ENCODE assay signal across 8 mouse cellular contexts in the genomic region with DNA sequence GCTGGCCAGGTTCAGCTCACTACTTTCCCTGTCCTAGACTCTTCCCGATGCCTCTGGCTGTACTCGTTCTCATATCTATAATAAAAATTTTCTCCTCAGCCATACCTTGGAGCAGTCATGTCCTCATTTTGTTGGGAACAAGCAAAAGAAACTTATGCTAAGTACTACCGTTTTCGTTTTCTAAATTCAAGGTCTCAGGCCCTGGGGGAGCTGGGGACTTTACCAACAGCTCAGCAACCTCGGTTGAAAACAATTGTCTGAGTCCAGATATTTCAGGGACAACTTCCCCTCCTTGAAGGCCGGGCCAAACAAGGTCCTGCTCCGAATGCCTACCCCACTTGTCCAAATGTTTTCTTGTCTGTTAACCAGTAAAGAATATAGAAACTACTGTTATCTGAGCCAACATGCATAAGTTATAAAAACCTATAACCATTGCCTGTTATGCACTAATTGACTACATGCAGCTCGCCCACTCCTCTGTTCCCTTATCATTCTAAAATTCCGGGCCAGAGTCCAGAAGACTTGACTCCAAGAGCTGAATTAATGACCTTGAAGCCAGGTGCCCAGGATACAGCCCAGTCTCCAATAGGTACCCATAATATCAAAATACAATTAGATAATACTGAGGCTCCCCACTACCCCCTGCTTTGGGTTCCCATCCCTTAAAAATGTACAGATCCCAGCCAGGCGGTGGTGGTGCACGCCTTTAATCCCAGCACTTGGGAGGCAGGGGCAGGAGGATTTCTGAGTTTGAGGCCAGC. TPM values are rescaled to one million over a fixed set of nuclear protein-coding genes. Genes with fewer than 3 reads are reported as not detected.
DNase-seq lines count a peak whose midpoint lies in the region; ATAC-seq and TF ChIP-seq lines count a peak whose summit lies in the region.

No protein-coding gene starts in this region.

- TF ChIP-seq POLR2A in limb, embryonic 14.5 days (IDR thresholded peaks at IDR 0.05; ENCODE audit: borderline replicate concordance, extremely low read depth, insufficient read depth, insufficient read length): no peak

- 47% methylated on average over 11 of the region's 11 CpGs for WGBS in heart, embryonic 15.5 days
- WGBS in embryonic facial prominence, embryonic 12.5 days: 77% methylated on average over 11 of the region's 11 CpGs
- WGBS in limb, embryonic 14.5 days: 78% methylated on average over 11 of the region's 11 CpGs

- no peak for ATAC-seq in heart, embryonic 15.5 days (replicated peaks; ENCODE audit: insufficient number of reproducible peaks, insufficient read depth, low FRiP score, low read depth)
- 0 out of 2 replicates have a peak, but pooled peaks have one; percentile 4 for ATAC-seq in embryonic facial prominence, embryonic 12.5 days (ENCODE audit: insufficient number of reproducible peaks, insufficient read depth, low FRiP score, low TSS enrichment)
- ATAC-seq in limb, embryonic 14.5 days (ENCODE audit: low FRiP score, low read depth): no peak

- H3K4me1 ChIP-seq in heart, embryonic 15.5 days (replicated peaks): peaks cover 42% of the 10 kb centered on the region
- peaks cover 14% of the 10 kb centered on the region; the same call in 1 of the 2 replicates for H3K4me1 ChIP-seq in embryonic facial prominence, embryonic 12.5 days
- peaks cover 6% of the 10 kb centered on the region; the same call in 1 of the 2 replicates for H3K4me1 ChIP-seq in limb, embryonic 14.5 days (ENCODE audit: control insufficient read depth, insufficient read depth, low read length)

- no peak for DNase-seq in heart, postnatal 10 days
- DNase-seq in A20 (ENCODE audit: low read depth, low spot score): peak; percentile 88
- no peak for DNase-seq in limb, embryonic 14.5 days (ENCODE audit: low spot score)
- no peak for DNase-seq in adrenal gland, adult 2 months
- DNase-seq in thymus, postnatal 10 days (ENCODE audit: low spot score in 2 of 2): no peak
- DNase-seq in frontal cortex, postnatal 36 days (ENCODE audit: low spot score in 2 of 2): no peak

- peak overlapping the region; percentile 25; the same call in 1 of the 2 replicates for H3K9ac ChIP-seq in heart, embryonic 15.5 days
- no peak overlapping the region for H3K9ac ChIP-seq in embryonic facial prominence, embryonic 12.5 days
- H3K9ac ChIP-seq in limb, embryonic 14.5 days (ENCODE audit: low read depth, low read length, severe bottlenecking): no peak overlapping the region

- peak overlapping the region; percentile 94; the same call in 1 of the 2 replicates for H3K4me3 ChIP-seq in heart, embryonic 15.5 days
- no peak overlapping the region for H3K4me3 ChIP-seq in embryonic facial prominence, embryonic 12.5 days
- peak overlapping the region; percentile 84 for H3K4me3 ChIP-seq in limb, embryonic 14.5 days (replicated peaks; ENCODE audit: low read length)

- intact Hi-C loops in heart, postnatal 10 days (cut with DNase I): loop anchor here (2.0 kb wide), 1 partner anchor 73 kb away; no protein-coding TSS in a partner anchor

- peak overlapping the region; percentile 70 for H3K4me2 ChIP-seq in heart, embryonic 15.5 days
- H3K4me2 ChIP-seq in embryonic facial prominence, embryonic 12.5 days (replicated peaks): no peak overlapping the region
- peak overlapping the region; percentile 52 for H3K4me2 ChIP-seq in limb, embryonic 14.5 days (replicated peaks; ENCODE audit: low read depth, low read length, severe bottlenecking)

- H3K36me3 ChIP-seq in heart, embryonic 15.5 days: no peaks in the 10 kb centered on the region
- no peaks in the 10 kb centered on the region for H3K36me3 ChIP-seq in embryonic facial prominence, embryonic 12.5 days
- H3K36me3 ChIP-seq in limb, embryonic 14.5 days (ENCODE audit: control insufficient read depth, insufficient read depth, low read length): peaks cover 2% of the 10 kb centered on the region; the same call in 1 of the 2 replicates

- H3K27ac ChIP-seq in heart, embryonic 15.5 days: peak overlapping the region; percentile 99
- no peak overlapping the region for H3K27ac ChIP-seq in embryonic facial prominence, embryonic 12.5 days
- H3K27ac ChIP-seq in limb, embryonic 14.5 days (replicated peaks; ENCODE audit: low read depth, low read length): 0 out of 2 replicates have a peak overlapping the region, but pooled peaks have one; percentile 99

- H3K27me3 ChIP-seq in heart, embryonic 15.5 days: no peaks in the 10 kb centered on the region
- H3K27me3 ChIP-seq in embryonic facial prominence, embryonic 12.5 days: no peaks in the 10 kb centered on the region
- no peaks in the 10 kb centered on the region for H3K27me3 ChIP-seq in limb, embryonic 14.5 days (ENCODE audit: control insufficient read depth, insufficient read depth, low read length)

- peaks cover 3% of the 10 kb centered on the region; the same call in 1 of the 2 replicates for H3K9me3 ChIP-seq in heart, embryonic 15.5 days (replicated peaks)
- no peaks in the 10 kb centered on the region for H3K9me3 ChIP-seq in embryonic facial prominence, embryonic 12.5 days
- 0 out of 2 replicates have a peak, but pooled peaks cover 5% of the 10 kb centered on the region for H3K9me3 ChIP-seq in limb, embryonic 14.5 days (ENCODE audit: control insufficient read depth, low read length)

RNA-seq across cellular contexts. Expression of a gene that starts 0.9 kb away (rescaled TPM):
- polyA plus RNA-seq in heart, embryonic 15.5 days (2015; fragmentation: Nextera tagmentation; extraction: Ambion mirVana): 54.8 and 57.1 TPM in 2 replicates
- 100 to 1,000 TPM; 327 to 358 TPM for total RNA-seq in heart, postnatal 10 days (2021)
- 26.1 and 27.0 TPM in 2 replicates for polyA plus RNA-seq in embryonic facial prominence, embryonic 12.5 days (2016; fragmentation: Nextera tagmentation; extraction: Ambion mirVana)
- polyA plus RNA-seq in limb, embryonic 14.5 days (2012; rRNA removed): 99.5 and 114 TPM in 2 replicates
- 40.5 and 43.4 TPM in 2 replicates for polyA plus RNA-seq in limb, embryonic 14.5 days (2014; fragmentation: Nextera tagmentation; extraction: Ambion mirVana)
- 100 to 1,000 TPM; 482 to 621 TPM for total RNA-seq in adrenal gland, adult 2 months (2021)
- 402 and 442 TPM in 2 replicates for polyA plus RNA-seq in adrenal gland, adult 2 months (2012; rRNA removed)

RNA-seq across cellular contexts. Expression of a gene that starts 12.3 kb away (rescaled TPM):
- 289 and 356 TPM in 2 replicates for polyA plus RNA-seq in heart, embryonic 15.5 days (2015; fragmentation: Nextera tagmentation; extraction: Ambion mirVana)
- total RNA-seq in heart, postnatal 10 days (2021): 100 to 1,000 TPM; 177 to 195 TPM
- 119 and 128 TPM in 2 replicates for polyA plus RNA-seq in embryonic facial prominence, embryonic 12.5 days (2016; fragmentation: Nextera tagmentation; extraction: Ambion mirVana)
- 76.1 and 85.2 TPM in 2 replicates for polyA plus RNA-seq in limb, embryonic 14.5 days (2012; rRNA removed)
- 126 and 133 TPM in 2 replicates for polyA plus RNA-seq in limb, embryonic 14.5 days (2014; fragmentation: Nextera tagmentation; extraction: Ambion mirVana)
- total RNA-seq in adrenal gland, adult 2 months (2021): 10 to 100 TPM; 37.1 to 49.1 TPM
- polyA plus RNA-seq in adrenal gland, adult 2 months (2012; rRNA removed): 146 and 147 TPM in 2 replicates

RNA-seq across cellular contexts. Expression of a gene that starts 43.8 kb away (rescaled TPM):
- polyA plus RNA-seq in heart, embryonic 15.5 days (2015; fragmentation: Nextera tagmentation; extraction: Ambion mirVana): 15.2 and 21.2 TPM in 2 replicates
- total RNA-seq in heart, postnatal 10 days (2021): 10 to 100 TPM; 13.6 to 14.2 TPM
- 45.1 and 47.6 TPM in 2 replicates for polyA plus RNA-seq in embryonic facial prominence, embryonic 12.5 days (2016; fragmentation: Nextera tagmentation; extraction: Ambion mirVana)
- 25.3 and 29.6 TPM in 2 replicates for polyA plus RNA-seq in limb, embryonic 14.5 days (2012; rRNA removed)
- polyA plus RNA-seq in limb, embryonic 14.5 days (2014; fragmentation: Nextera tagmentation; extraction: Ambion mirVana): 48.0 and 52.6 TPM in 2 replicates
- 10 to 100 TPM; 25.6 to 27.0 TPM for total RNA-seq in adrenal gland, adult 2 months (2021)
- polyA plus RNA-seq in adrenal gland, adult 2 months (2012; rRNA removed): 27.3 and 32.3 TPM in 2 replicates
